Mouse (Mus musculus): ENCODE results near the gene Cmss1. TPM values are rescaled to one million over a fixed set of nuclear protein-coding genes. Genes with fewer than 3 reads are reported as not detected.

The Cmss1 gene
- total and polyA plus RNA-seq, 2 experiments from 2014 or later, result 14.7 to 43.4 TPM

GRCm38 (mm10) chr16:57419332-57419731 lies 187.3 kb downstream of the Cmss1 start:
- no peaks in the 10 kb centered on the region for H3K36me3 ChIP-seq (ENCODE audit: insufficient read depth, low read length)
- WGBS, result 68% methylated on average over 5 of the region's 5 CpGs
- no peaks in the 10 kb centered on the region for H3K9me3 ChIP-seq (ENCODE audit: low read length)
- no peak overlapping the region for H3K4me2 ChIP-seq (ENCODE audit: low read depth, low read length, poor library complexity, severe bottlenecking)
- no peaks in the 10 kb centered on the region for H3K27me3 ChIP-seq (ENCODE audit: insufficient read depth, low read length)
- no peaks in the 10 kb centered on the region for H3K4me1 ChIP-seq (ENCODE audit: insufficient read depth, low read length)
- no peak for TF ChIP-seq CTCF (IDR thresholded peaks at IDR 0.05)
- no peak overlapping the region for H3K9ac ChIP-seq (replicated peaks; ENCODE audit: low read length, poor library complexity, severe bottlenecking)
- H3K27ac ChIP-seq (ENCODE audit: low read depth, low read length), result no peak overlapping the region
- H3K4me3 ChIP-seq (ENCODE audit: low read depth, low read length), result no peak overlapping the region
- no peak for ATAC-seq (ENCODE audit: low FRiP score)
- DNase-seq (ENCODE audit: low spot score), result no peak

DNA sequence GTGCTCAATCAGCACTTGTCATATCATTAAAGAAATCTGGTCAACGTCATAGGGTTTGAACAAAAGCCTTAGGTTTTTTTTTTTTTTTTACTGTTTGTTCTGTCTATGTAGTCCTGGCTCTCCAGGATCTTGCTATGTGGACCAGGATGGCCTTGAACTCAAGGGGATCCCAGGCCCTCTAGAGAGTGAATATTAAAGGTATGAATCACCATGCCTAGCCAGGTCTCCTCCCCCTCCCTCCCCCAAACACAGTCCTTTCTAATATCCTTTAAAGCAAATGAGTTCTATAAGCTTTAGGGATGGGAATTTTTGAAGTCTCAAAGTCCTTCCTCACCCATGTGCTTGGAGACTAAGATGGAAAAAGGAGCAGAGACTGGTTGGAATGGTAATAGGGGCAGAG lies 188.7 kb downstream of the Cmss1 start:
- 85% methylated on average over 1 of the region's 1 CpGs for WGBS
- TF ChIP-seq CTCF (IDR thresholded peaks at IDR 0.05), result no peak
- Histone ChIP-seq H3K27ac (ENCODE audit: low read depth, low read length) (no peak overlapping the region), H3K4me3 (ENCODE audit: low read depth, low read length) (no peak overlapping the region), H3K4me1 (ENCODE audit: insufficient read depth, low read length) (no peaks in the 10 kb centered on the region), H3K27me3 (ENCODE audit: insufficient read depth, low read length) (no peaks in the 10 kb centered on the region), H3K4me2 (ENCODE audit: low read depth, low read length, poor library complexity, severe bottlenecking) (no peak overlapping the region), H3K9ac (replicated peaks; ENCODE audit: low read length, poor library complexity, severe bottlenecking) (no peak overlapping the region), H3K9me3 (ENCODE audit: low read length) (no peaks in the 10 kb centered on the region), H3K36me3 (ENCODE audit: insufficient read depth, low read length) (no peaks in the 10 kb centered on the region)
- no peak for ATAC-seq (ENCODE audit: low FRiP score)
- no peak for DNase-seq (ENCODE audit: low spot score)

DNA sequence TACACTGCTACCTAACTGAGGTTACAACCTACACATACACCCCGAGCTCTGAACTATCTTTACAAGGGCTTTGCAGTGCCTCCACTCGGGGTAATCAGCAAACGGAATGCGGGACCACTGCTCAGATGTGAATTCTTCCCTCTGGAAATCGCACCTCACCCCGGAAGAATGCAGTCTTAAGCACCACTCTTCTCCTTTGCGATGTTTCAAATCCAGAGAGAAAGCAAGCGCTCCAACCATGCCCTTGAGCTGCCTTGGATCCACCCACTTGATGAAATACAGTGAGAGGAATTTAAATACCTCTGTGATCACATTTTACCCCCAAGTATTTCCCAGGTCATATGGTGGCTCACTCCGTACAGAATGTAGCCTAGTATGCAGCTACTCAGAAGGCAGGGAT lies 189.6 kb downstream of the Cmss1 start:
- DNase-seq (ENCODE audit: low spot score), result no peak
- Histone ChIP-seq H3K9ac (replicated peaks; ENCODE audit: low read length, poor library complexity, severe bottlenecking) (no peak overlapping the region), H3K27ac (ENCODE audit: low read depth, low read length) (no peak overlapping the region), H3K4me1 (ENCODE audit: insufficient read depth, low read length) (no peaks in the 10 kb centered on the region), H3K36me3 (ENCODE audit: insufficient read depth, low read length) (no peaks in the 10 kb centered on the region), H3K4me3 (ENCODE audit: low read depth, low read length) (no peak overlapping the region), H3K27me3 (ENCODE audit: insufficient read depth, low read length) (no peaks in the 10 kb centered on the region), H3K9me3 (ENCODE audit: low read length) (no peaks in the 10 kb centered on the region), H3K4me2 (ENCODE audit: low read depth, low read length, poor library complexity, severe bottlenecking) (no peak overlapping the region)
- ATAC-seq (ENCODE audit: low FRiP score), result no peak
- WGBS, result 85% methylated on average over 9 of the region's 9 CpGs
- no peak for TF ChIP-seq CTCF (IDR thresholded peaks at IDR 0.05)

DNA sequence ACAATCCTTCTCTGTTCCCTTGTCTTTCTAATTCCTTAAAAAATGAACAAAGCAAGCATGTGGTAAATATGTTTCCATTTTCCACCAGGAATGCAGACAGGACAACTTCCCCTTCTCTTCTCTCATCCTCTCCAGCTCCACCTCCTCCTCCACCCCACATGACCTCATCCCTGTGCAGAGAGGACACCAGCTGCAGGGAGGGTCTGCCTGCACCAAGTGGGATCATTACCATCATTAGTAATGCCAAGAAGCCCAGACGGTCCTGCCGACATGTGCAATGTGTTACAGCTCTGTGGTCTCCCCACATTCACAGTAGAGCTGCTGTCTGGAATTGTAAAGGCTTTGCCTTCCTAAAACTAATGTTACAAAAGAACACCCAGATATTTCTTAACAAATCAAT lies 190.6 kb downstream of the Cmss1 start:
- ATAC-seq (ENCODE audit: low FRiP score) (no peak), DNase-seq (ENCODE audit: low spot score) (no peak)
- Histone ChIP-seq H3K4me2 (ENCODE audit: low read depth, low read length, poor library complexity, severe bottlenecking) (no peak overlapping the region), H3K9me3 (ENCODE audit: low read length) (no peaks in the 10 kb centered on the region), H3K36me3 (ENCODE audit: insufficient read depth, low read length) (no peaks in the 10 kb centered on the region), H3K27me3 (ENCODE audit: insufficient read depth, low read length) (no peaks in the 10 kb centered on the region), H3K4me1 (ENCODE audit: insufficient read depth, low read length) (no peaks in the 10 kb centered on the region), H3K4me3 (ENCODE audit: low read depth, low read length) (no peak overlapping the region), H3K9ac (replicated peaks; ENCODE audit: low read length, poor library complexity, severe bottlenecking) (no peak overlapping the region), H3K27ac (ENCODE audit: low read depth, low read length) (no peak overlapping the region)
- WGBS, result 61% methylated on average over 2 of the region's 2 CpGs
- no peak for TF ChIP-seq CTCF (IDR thresholded peaks at IDR 0.05)

GRCm38 (mm10) chr16:57412766-57413165 lies 193.9 kb downstream of the Cmss1 start:
- TF ChIP-seq CTCF (IDR thresholded peaks at IDR 0.05), result no peak
- Histone ChIP-seq H3K4me3 (ENCODE audit: low read depth, low read length) (no peak overlapping the region), H3K27ac (ENCODE audit: low read depth, low read length) (no peak overlapping the region), H3K9me3 (ENCODE audit: low read length) (no peaks in the 10 kb centered on the region), H3K4me2 (ENCODE audit: low read depth, low read length, poor library complexity, severe bottlenecking) (no peak overlapping the region), H3K4me1 (ENCODE audit: insufficient read depth, low read length) (no peaks in the 10 kb centered on the region), H3K27me3 (ENCODE audit: insufficient read depth, low read length) (no peaks in the 10 kb centered on the region), H3K36me3 (ENCODE audit: insufficient read depth, low read length) (no peaks in the 10 kb centered on the region), H3K9ac (replicated peaks; ENCODE audit: low read length, poor library complexity, severe bottlenecking) (no peak overlapping the region)
- ATAC-seq (ENCODE audit: low FRiP score) (no peak), DNase-seq (ENCODE audit: low spot score) (no peak)
- 54% methylated on average over 4 of the region's 4 CpGs for WGBS

DNA sequence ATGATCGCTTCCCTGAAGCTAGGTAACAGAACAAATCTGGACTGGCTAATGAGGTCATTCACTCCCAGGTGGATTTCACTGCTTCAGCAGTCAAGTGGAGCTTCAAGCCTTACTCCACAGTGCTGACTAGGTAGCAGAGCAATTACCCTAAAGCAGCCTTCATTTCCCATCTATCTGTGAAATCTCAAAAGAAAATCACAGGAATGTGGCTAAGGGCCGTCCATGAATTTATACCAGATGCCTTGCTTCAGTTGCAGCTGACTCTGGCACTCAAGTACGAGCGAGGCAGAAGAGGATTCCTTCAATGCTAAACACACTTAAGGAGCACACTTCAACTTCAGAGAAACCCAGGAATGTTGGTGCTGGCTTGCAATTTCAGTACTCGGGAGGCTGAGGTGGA lies 202.8 kb downstream of the Cmss1 start:
- H3K27ac ChIP-seq (ENCODE audit: low read depth, low read length), result no peak overlapping the region
- no peak for TF ChIP-seq CTCF (IDR thresholded peaks at IDR 0.05)
- no peak overlapping the region for H3K4me3 ChIP-seq (ENCODE audit: low read depth, low read length)
- no peak for DNase-seq (ENCODE audit: low spot score)
- no peaks in the 10 kb centered on the region for H3K27me3 ChIP-seq (ENCODE audit: insufficient read depth, low read length)
- H3K9ac ChIP-seq (replicated peaks; ENCODE audit: low read length, poor library complexity, severe bottlenecking), result no peak overlapping the region
- ATAC-seq (ENCODE audit: low FRiP score), result no peak
- no peak overlapping the region for H3K4me2 ChIP-seq (ENCODE audit: low read depth, low read length, poor library complexity, severe bottlenecking)
- H3K9me3 ChIP-seq (ENCODE audit: low read length), result no peaks in the 10 kb centered on the region
- H3K4me1 ChIP-seq (ENCODE audit: insufficient read depth, low read length), result no peaks in the 10 kb centered on the region
- 83% methylated on average over 5 of the region's 5 CpGs for WGBS
- H3K36me3 ChIP-seq (ENCODE audit: insufficient read depth, low read length), result no peaks in the 10 kb centered on the region

Data from midbrain, postnatal 0 days (tissue).